Mouse (Mus musculus): ENCODE measurements around the gene Tlk2.

The Tlk2 gene

GRCm38 (mm10) chr11:105313633-105314014 is 135.0 kb downstream of the Tlk2 start:
- DNase-seq (ENCODE audit: low read depth), result no peak

GRCm38 (mm10) chr11:105315296-105315695 is 136.7 kb downstream of the Tlk2 start:
- no peak for DNase-seq (ENCODE audit: low read depth)

- no peak for DNase-seq (ENCODE audit: low read depth)
These were observed 137.5 kb downstream of the Tlk2 start for GRCm38 (mm10) chr11:105316121-105316520.

DNA sequence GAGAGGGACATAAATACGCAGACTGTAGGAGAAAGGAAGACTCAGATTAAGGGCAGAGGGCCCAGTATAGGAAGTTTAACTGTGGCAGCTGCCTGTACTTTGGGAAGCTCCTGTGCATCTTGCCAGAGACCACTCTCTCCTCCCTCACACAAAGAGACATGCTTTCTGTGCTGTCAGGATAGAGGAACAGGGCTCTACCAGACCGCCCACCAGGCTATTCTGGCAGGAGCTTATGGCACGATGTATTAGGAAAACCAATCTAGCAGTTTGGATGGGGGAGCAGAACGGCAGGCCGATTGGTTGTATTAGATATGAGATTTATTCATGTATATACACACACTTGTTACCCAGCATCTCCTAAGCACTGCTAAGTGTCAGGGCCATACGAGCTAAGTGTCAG is 139.2 kb downstream of the Tlk2 start:
- DNase-seq (ENCODE audit: low read depth), result no peak

DNA sequence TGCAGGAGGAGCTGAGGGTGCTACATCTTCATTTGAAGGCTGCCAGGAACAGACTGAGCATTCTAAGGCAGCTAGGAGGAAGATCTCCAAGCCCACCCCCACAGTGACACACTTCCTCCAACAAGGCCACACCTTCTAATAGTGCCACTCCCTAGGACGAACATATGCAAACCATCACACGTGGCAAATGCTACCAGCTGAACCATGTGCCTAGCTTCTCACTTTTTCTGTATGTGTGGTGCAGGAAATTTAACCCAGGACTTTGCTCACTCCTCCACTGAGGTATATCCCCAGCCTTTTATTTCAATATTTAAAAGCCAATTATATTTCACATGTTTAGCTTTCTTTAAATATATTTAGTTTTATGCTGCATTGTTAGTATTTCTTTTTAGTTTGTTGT is 142.5 kb downstream of the Tlk2 start:
- DNase-seq (ENCODE audit: low read depth), result no peak

- DNase-seq (ENCODE audit: low read depth), result no peak
These were observed 144.9 kb downstream of the Tlk2 start for GRCm38 (mm10) chr11:105323530-105323929.

GRCm38 (mm10) chr11:105327101-105327500 is 148.5 kb downstream of the Tlk2 start:
- no peak for DNase-seq (ENCODE audit: low read depth)

DNA sequence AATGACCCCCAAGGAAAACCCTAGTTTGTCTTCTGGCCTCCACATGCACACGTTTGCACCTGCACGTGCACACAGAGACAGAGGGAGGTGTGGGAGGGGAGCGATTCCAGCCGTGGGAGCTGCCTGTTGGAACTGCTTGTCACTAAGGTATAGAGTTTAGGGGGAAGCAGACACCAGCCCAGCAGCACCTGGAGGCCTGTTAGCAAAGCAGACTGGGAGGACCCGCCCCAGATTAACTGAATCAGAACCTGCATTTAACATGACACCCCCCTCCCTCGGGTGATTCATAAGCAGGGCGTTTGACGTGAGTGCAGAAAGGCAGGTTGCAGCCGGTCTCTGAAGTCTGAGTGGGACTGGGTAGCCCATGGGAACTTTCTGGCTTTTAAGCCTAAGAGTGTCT is 151.4 kb downstream of the Tlk2 start:
- DNase-seq (ENCODE audit: low read depth), result no peak

- no peak for DNase-seq (ENCODE audit: low read depth)
These were observed 152.5 kb downstream of the Tlk2 start for GRCm38 (mm10) chr11:105331129-105331528.

GRCm38 (mm10) chr11:105331732-105332131 is 153.1 kb downstream of the Tlk2 start:
- DNase-seq (ENCODE audit: low read depth), result no peak

DNA sequence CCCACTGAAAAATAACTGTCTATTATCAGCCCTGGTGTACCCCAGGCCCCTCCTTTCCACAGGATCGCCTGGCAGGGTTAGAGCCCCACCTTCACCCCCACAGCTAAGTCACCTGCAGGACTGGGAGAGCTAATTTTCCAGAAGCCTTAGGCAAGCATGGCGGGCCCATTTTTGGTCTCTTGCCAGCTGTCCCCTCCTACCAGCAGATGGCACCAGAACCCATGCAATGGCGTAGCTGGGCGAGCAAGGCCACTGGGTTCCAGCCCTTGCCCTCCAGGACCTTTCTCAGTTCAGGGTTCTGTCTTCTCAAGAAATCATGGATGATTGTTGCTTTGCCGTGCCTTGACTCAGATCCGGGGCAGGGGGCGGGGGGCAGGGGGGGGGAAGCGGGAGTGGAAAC is 153.9 kb downstream of the Tlk2 start:
- peak; percentile 7 for DNase-seq (ENCODE audit: low read depth)
